Comparison of ENCODE assay signal across 15 mouse cellular contexts in genomic region chr7:120866684-120867083, GRCm38 (mm10). TPM values are rescaled to one million over a fixed set of nuclear protein-coding genes. Genes with fewer than 3 reads are reported as not detected.
DNase-seq lines count a peak whose midpoint lies in the region; ATAC-seq lines count a peak whose summit lies in the region.
"Had no signal": no experiment of that assay in that cellular context is flagged by ENCODE, and none has a peak within 500 bp of the region (broad histone marks: within the 10 kb centered on the region; RNA-seq: fewer than 3 reads in every experiment).

No protein-coding gene starts in this region.

- H3K4me1 ChIP-seq in heart, embryonic 13.5 days: peaks cover 84% of the 10 kb centered on the region
- peaks cover 81% of the 10 kb centered on the region for H3K4me1 ChIP-seq in lung, embryonic 15.5 days
- peaks cover 68% of the 10 kb centered on the region for H3K4me1 ChIP-seq in intestine, embryonic 15.5 days (replicated peaks)
- peaks cover 56% of the 10 kb centered on the region for H3K4me1 ChIP-seq in stomach, embryonic 14.5 days (ENCODE audit: control insufficient read depth, insufficient read depth, low read length)

- DNase-seq in heart, postnatal 10 days: no peak
- no peak for DNase-seq in lung, postnatal 10 days
- no peak for DNase-seq in thymus, postnatal 36 days
- no peak for DNase-seq in ovary, adult 18-20 months (ENCODE audit: low spot score)
- DNase-seq: adrenal gland, adult 8-10 months; kidney, postnatal 25 days; lung, adult 2 months had no signal

- H3K4me3 ChIP-seq in heart, embryonic 13.5 days: no peak overlapping the region
- H3K4me3 ChIP-seq in lung, embryonic 15.5 days: no peak overlapping the region
- H3K4me3 ChIP-seq in intestine, embryonic 15.5 days (replicated peaks): no peak overlapping the region
- no peak overlapping the region for H3K4me3 ChIP-seq in stomach, embryonic 14.5 days (ENCODE audit: low read depth, low read length)
- H3K4me3 ChIP-seq: hindbrain, embryonic 12.5 days had no signal

- no peaks in the 10 kb centered on the region for H3K9me3 ChIP-seq in heart, embryonic 13.5 days
- no peaks in the 10 kb centered on the region for H3K9me3 ChIP-seq in lung, embryonic 15.5 days
- H3K9me3 ChIP-seq in intestine, embryonic 15.5 days: no peaks in the 10 kb centered on the region
- H3K9me3 ChIP-seq in stomach, embryonic 14.5 days (ENCODE audit: control insufficient read depth, low read depth, low read length): no peaks in the 10 kb centered on the region
- H3K9me3 ChIP-seq: hindbrain, embryonic 12.5 days had no signal

- intact Hi-C loops in heart, postnatal 10 days (cut with DNase I): no loop called here

- H3K36me3 ChIP-seq in heart, embryonic 13.5 days: no peaks in the 10 kb centered on the region
- no peaks in the 10 kb centered on the region for H3K36me3 ChIP-seq in lung, embryonic 15.5 days
- H3K36me3 ChIP-seq in intestine, embryonic 15.5 days: no peaks in the 10 kb centered on the region
- no peaks in the 10 kb centered on the region for H3K36me3 ChIP-seq in stomach, embryonic 14.5 days (ENCODE audit: control insufficient read depth, insufficient read depth, low read length)
- H3K36me3 ChIP-seq: hindbrain, embryonic 12.5 days had no signal

- H3K27ac ChIP-seq in heart, embryonic 13.5 days (replicated peaks): peak overlapping the region; percentile 93
- H3K27ac ChIP-seq in lung, embryonic 15.5 days: peak overlapping the region; percentile 86
- H3K27ac ChIP-seq in intestine, embryonic 15.5 days: peak overlapping the region; percentile 87
- peak overlapping the region; percentile 86 for H3K27ac ChIP-seq in stomach, embryonic 14.5 days (ENCODE audit: low read length)

- H3K9ac ChIP-seq in heart, embryonic 13.5 days: 0 out of 2 replicates have a peak overlapping the region, but pooled peaks have one; percentile 67
- no peak overlapping the region for H3K9ac ChIP-seq in lung, embryonic 15.5 days
- no peak overlapping the region for H3K9ac ChIP-seq in intestine, embryonic 15.5 days
- no peak overlapping the region for H3K9ac ChIP-seq in stomach, embryonic 14.5 days (replicated peaks; ENCODE audit: low read depth, low read length)
- H3K9ac ChIP-seq: hindbrain, embryonic 12.5 days had no signal

- no peak for ATAC-seq in heart, embryonic 13.5 days (ENCODE audit: extremely low read depth, insufficient number of reproducible peaks, low FRiP score, low TSS enrichment)
- no peak for ATAC-seq in lung, embryonic 15.5 days (ENCODE audit: borderline replicate concordance, extremely low read depth, low FRiP score, low TSS enrichment)
- no peak for ATAC-seq in intestine, embryonic 15.5 days
- ATAC-seq in stomach, embryonic 14.5 days (ENCODE audit: insufficient number of reproducible peaks, insufficient read depth, low FRiP score, low read depth): no peak
- ATAC-seq: midbrain, embryonic 16.5 days had no signal

- 63% methylated on average over 2 of the region's 2 CpGs for WGBS in heart, embryonic 13.5 days
- 61% methylated on average over 2 of the region's 2 CpGs for WGBS in lung, embryonic 15.5 days
- WGBS in intestine, embryonic 15.5 days: 72% methylated on average over 2 of the region's 2 CpGs
- WGBS in stomach, embryonic 14.5 days: 62% methylated on average over 2 of the region's 2 CpGs

- peak overlapping the region; percentile 59; the same call in 1 of the 2 replicates for H3K4me2 ChIP-seq in heart, embryonic 13.5 days
- no peak overlapping the region for H3K4me2 ChIP-seq in lung, embryonic 15.5 days
- H3K4me2 ChIP-seq in intestine, embryonic 15.5 days (replicated peaks): no peak overlapping the region
- no peak overlapping the region for H3K4me2 ChIP-seq in stomach, embryonic 14.5 days (replicated peaks; ENCODE audit: low read depth, low read length)
- H3K4me2 ChIP-seq: hindbrain, embryonic 12.5 days had no signal

- H3K27me3 ChIP-seq in heart, embryonic 13.5 days (replicated peaks): no peaks in the 10 kb centered on the region
- H3K27me3 ChIP-seq in lung, embryonic 15.5 days: no peaks in the 10 kb centered on the region
- no peaks in the 10 kb centered on the region for H3K27me3 ChIP-seq in intestine, embryonic 15.5 days (replicated peaks)
- no peaks in the 10 kb centered on the region for H3K27me3 ChIP-seq in stomach, embryonic 14.5 days (ENCODE audit: control insufficient read depth, insufficient read depth, low read length)
- H3K27me3 ChIP-seq: CH12.LX; hindbrain, embryonic 12.5 days had no signal

RNA-seq across cellular contexts. Expression of gene Eef2k, which starts 24.1 kb away (rescaled TPM):
- polyA plus RNA-seq in heart, embryonic 13.5 days (2015; fragmentation: Nextera tagmentation; extraction: Ambion mirVana): 16.3 and 16.9 TPM in 2 replicates
- 10 to 100 TPM; 37.0 to 37.2 TPM for total RNA-seq in heart, postnatal 10 days (2021)
- polyA plus RNA-seq in lung, embryonic 15.5 days (2015; fragmentation: Nextera tagmentation; extraction: Ambion mirVana): 35.5 and 42.1 TPM in 2 replicates
- polyA plus RNA-seq in intestine, embryonic 15.5 days (2015; fragmentation: Nextera tagmentation; extraction: Ambion mirVana): 44.4 and 47.2 TPM in 2 replicates
- polyA plus RNA-seq in stomach, embryonic 14.5 days (2014; fragmentation: Nextera tagmentation; extraction: Ambion mirVana): 21.1 and 23.0 TPM in 2 replicates

RNA-seq across cellular contexts. Expression of gene Polr3e, which starts 50.9 kb away (rescaled TPM):
- 21.8 and 22.4 TPM in 2 replicates for polyA plus RNA-seq in heart, embryonic 13.5 days (2015; fragmentation: Nextera tagmentation; extraction: Ambion mirVana)
- 10 to 100 TPM; 15.1 to 15.4 TPM for total RNA-seq in heart, postnatal 10 days (2021)
- 33.3 and 34.0 TPM in 2 replicates for polyA plus RNA-seq in lung, embryonic 15.5 days (2015; fragmentation: Nextera tagmentation; extraction: Ambion mirVana)
- polyA plus RNA-seq in intestine, embryonic 15.5 days (2015; fragmentation: Nextera tagmentation; extraction: Ambion mirVana): 40.3 and 41.5 TPM in 2 replicates
- polyA plus RNA-seq in stomach, embryonic 14.5 days (2014; fragmentation: Nextera tagmentation; extraction: Ambion mirVana): 26.3 and 28.0 TPM in 2 replicates

RNA-seq across cellular contexts. Expression of gene Gm5737, which starts 54.5 kb away (rescaled TPM):
- not detected in 2 replicates for polyA plus RNA-seq in heart, embryonic 13.5 days (2015; fragmentation: Nextera tagmentation; extraction: Ambion mirVana)
- total RNA-seq in heart, postnatal 10 days (2021): not detected
- not detected in 2 replicates for polyA plus RNA-seq in lung, embryonic 15.5 days (2015; fragmentation: Nextera tagmentation; extraction: Ambion mirVana)
- not detected in 2 replicates for polyA plus RNA-seq in intestine, embryonic 15.5 days (2015; fragmentation: Nextera tagmentation; extraction: Ambion mirVana)
- polyA plus RNA-seq in stomach, embryonic 14.5 days (2014; fragmentation: Nextera tagmentation; extraction: Ambion mirVana): not detected in 2 replicates
- total RNA-seq: adrenal gland, adult 8-10 months; CH12.LX had no signal
- polyA plus RNA-seq: erythroblast, embryonic 14.5 days; hindbrain, embryonic 12.5 days had no signal
